Mouse (Mus musculus): ENCODE data around the gene Dnaja3. TPM values are rescaled to one million over a fixed set of nuclear protein-coding genes. Genes with fewer than 3 reads are reported as not detected.

Dnaja3 gene
- polyA plus RNA-seq, 1 experiment from 2014 or later, result 49.1 TPM

DNA sequence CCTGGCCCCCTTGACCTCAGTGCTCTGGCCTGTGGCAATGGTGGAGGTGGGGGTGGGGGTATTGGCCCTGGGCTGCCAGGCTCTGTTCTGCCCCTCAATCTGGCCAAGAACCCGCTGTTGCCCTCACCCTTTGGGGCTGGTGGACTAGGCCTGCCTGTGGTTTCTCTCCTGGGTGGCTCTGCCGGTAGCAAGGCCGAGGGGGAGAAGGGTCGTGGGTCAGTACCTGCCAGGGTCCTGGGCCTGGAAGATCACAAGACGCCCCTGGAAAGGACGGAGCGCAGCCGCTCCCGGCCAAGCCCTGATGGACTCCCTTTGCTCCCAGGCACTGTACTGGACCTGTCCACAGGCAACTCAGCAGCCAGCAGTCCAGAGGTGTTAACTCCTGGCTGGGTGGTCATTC, 26.1 kb upstream of the Dnaja3 start:
- Histone ChIP-seq H3K27me3 (ENCODE audit: control insufficient read depth, insufficient read depth, low read length) (no peaks in the 10 kb centered on the region), H3K4me1 (replicated peaks; ENCODE audit: control insufficient read depth, insufficient read depth, low read length) (no peaks in the 10 kb centered on the region), H3K27ac (ENCODE audit: low read depth, low read length) (no peak overlapping the region), H3K4me3 (ENCODE audit: low read depth, low read length) (no peak overlapping the region), H3K9me3 (ENCODE audit: control insufficient read depth, low read length) (no peaks in the 10 kb centered on the region), H3K9ac (ENCODE audit: low read depth, low read length) (no peak overlapping the region), H3K4me2 (replicated peaks; ENCODE audit: low read depth, low read length) (no peak overlapping the region), H3K36me3 (ENCODE audit: control insufficient read depth, insufficient read depth, low read length) (peaks cover 25% of the 10 kb centered on the region)
- WGBS, result over 99% methylated on average over 9 of the region's 9 CpGs
- DNase-seq (ENCODE audit: low spot score) (no peak), ATAC-seq (ENCODE audit: low FRiP score) (no peak)

DNA sequence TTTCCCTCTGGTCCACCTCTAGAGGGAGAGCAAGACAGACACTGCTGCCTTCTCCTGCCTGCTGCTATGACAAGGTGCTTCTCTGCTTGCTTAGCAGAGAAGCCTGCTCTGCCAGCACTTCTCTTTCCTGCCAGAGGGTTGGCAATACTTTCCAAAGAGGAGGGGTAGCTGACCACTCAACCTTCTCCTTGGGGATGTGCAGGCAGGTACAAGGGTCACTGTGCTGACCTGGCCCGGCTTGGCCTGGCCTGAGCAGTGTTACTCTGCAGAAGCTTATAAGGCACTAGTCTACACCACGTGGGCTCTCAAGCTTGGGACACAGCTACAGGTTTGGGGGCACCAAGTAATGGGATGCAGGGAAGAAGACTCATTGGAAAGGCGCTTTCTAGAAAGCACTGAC, 25.1 kb upstream of the Dnaja3 start:
- no peaks in the 10 kb centered on the region for H3K9me3 ChIP-seq (ENCODE audit: control insufficient read depth, low read length)
- ATAC-seq (ENCODE audit: low FRiP score) (no peak), DNase-seq (ENCODE audit: low spot score) (no peak)
- WGBS, result 92% methylated on average over 3 of the region's 3 CpGs
- H3K27ac ChIP-seq (ENCODE audit: low read depth, low read length), result no peak overlapping the region
- no peaks in the 10 kb centered on the region for H3K27me3 ChIP-seq (ENCODE audit: control insufficient read depth, insufficient read depth, low read length)
- H3K4me2 ChIP-seq (replicated peaks; ENCODE audit: low read depth, low read length), result no peak overlapping the region
- H3K4me1 ChIP-seq (replicated peaks; ENCODE audit: control insufficient read depth, insufficient read depth, low read length), result no peaks in the 10 kb centered on the region
- peaks cover 25% of the 10 kb centered on the region for H3K36me3 ChIP-seq (ENCODE audit: control insufficient read depth, insufficient read depth, low read length)
- no peak overlapping the region for H3K9ac ChIP-seq (ENCODE audit: low read depth, low read length)
- H3K4me3 ChIP-seq (ENCODE audit: low read depth, low read length), result no peak overlapping the region

DNA sequence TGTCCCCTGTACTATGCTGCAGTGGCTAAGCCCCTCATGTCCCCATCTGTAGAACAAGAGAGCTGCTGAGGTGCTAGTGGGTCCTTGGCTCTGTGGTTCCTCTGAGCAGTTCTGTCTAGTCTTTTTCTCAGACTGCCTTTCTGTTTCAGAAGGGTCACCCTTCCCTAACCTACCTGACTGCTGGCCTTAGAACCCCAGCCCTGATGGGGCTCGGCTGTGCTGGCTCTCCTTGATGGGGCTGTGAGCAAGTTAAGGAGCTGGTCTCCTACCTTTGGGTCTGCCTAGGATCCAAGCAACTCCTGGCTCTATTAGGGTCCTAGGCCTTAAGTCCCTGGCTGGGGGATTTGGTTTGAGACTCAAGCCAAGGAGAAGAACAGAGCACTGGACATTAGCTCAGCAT, 24.5 kb upstream of the Dnaja3 start:
- DNase-seq (ENCODE audit: low spot score) (no peak), ATAC-seq (ENCODE audit: low FRiP score) (no peak)
- Histone ChIP-seq H3K9me3 (ENCODE audit: control insufficient read depth, low read length) (no peaks in the 10 kb centered on the region), H3K4me3 (ENCODE audit: low read depth, low read length) (no peak overlapping the region), H3K4me1 (replicated peaks; ENCODE audit: control insufficient read depth, insufficient read depth, low read length) (no peaks in the 10 kb centered on the region), H3K9ac (ENCODE audit: low read depth, low read length) (no peak overlapping the region), H3K36me3 (ENCODE audit: control insufficient read depth, insufficient read depth, low read length) (peaks cover 25% of the 10 kb centered on the region), H3K4me2 (replicated peaks; ENCODE audit: low read depth, low read length) (no peak overlapping the region), H3K27ac (ENCODE audit: low read depth, low read length) (no peak overlapping the region), H3K27me3 (ENCODE audit: control insufficient read depth, insufficient read depth, low read length) (no peaks in the 10 kb centered on the region)
- WGBS, result 88% methylated on average over 1 of the region's 1 CpGs

DNA sequence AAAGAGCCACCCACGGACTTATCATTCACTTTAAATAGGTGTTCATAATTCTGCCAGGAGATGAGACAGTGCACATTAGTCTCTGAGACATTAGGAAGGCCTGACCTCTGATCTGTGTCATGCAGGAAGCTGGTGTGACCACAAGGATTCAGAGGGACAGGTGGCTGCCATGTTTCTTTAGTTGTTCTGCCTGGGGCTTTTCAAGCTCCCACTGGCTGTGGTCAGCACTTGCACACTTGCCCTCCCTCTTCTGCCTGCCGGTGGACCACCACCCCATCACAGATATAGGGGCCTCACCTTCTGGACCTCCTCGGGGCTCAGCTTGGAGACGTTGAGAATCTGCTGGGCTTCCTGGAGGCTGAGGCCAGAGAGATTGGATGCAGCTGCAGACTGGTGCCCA, 23.0 kb upstream of the Dnaja3 start:
- no peaks in the 10 kb centered on the region for H3K9me3 ChIP-seq (ENCODE audit: control insufficient read depth, low read length)
- WGBS, result 86% methylated on average over 4 of the region's 4 CpGs
- DNase-seq (ENCODE audit: low spot score) (no peak), ATAC-seq (ENCODE audit: low FRiP score) (no peak)
- H3K4me2 ChIP-seq (replicated peaks; ENCODE audit: low read depth, low read length), result no peak overlapping the region
- H3K4me1 ChIP-seq (replicated peaks; ENCODE audit: control insufficient read depth, insufficient read depth, low read length), result no peaks in the 10 kb centered on the region
- H3K27ac ChIP-seq (ENCODE audit: low read depth, low read length), result no peak overlapping the region
- peaks cover 23% of the 10 kb centered on the region for H3K36me3 ChIP-seq (ENCODE audit: control insufficient read depth, insufficient read depth, low read length)
- H3K9ac ChIP-seq (ENCODE audit: low read depth, low read length), result no peak overlapping the region
- no peaks in the 10 kb centered on the region for H3K27me3 ChIP-seq (ENCODE audit: control insufficient read depth, insufficient read depth, low read length)
- no peak overlapping the region for H3K4me3 ChIP-seq (ENCODE audit: low read depth, low read length)

DNA sequence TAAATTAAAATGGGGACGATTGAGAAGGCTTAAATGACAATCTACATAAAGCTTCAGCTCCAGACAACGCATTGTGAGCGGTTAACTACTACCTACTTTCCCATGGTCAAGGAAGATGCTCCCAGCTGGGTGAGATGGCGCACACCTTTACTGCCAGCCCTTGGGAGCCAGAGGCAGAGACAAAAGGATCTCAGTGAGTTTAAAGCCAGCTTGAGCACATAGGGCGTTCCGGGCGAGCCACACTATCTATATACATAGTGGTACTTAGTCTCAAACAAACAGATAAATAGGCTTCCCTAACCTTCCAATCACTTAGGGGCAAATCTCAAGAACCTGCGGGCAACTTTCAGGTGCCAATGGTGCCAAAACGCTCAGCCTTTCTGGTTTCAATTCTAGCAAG, 15.7 kb upstream of the Dnaja3 start:
- DNase-seq (ENCODE audit: low spot score), result no peak
- Histone ChIP-seq H3K27ac (ENCODE audit: low read depth, low read length) (peak overlapping the region; percentile 67), H3K4me1 (replicated peaks; ENCODE audit: control insufficient read depth, insufficient read depth, low read length) (no peaks in the 10 kb centered on the region), H3K9ac (ENCODE audit: low read depth, low read length) (peak overlapping the region; percentile 88), H3K36me3 (ENCODE audit: control insufficient read depth, insufficient read depth, low read length) (no peaks in the 10 kb centered on the region; the same call in 1 of the 2 replicates), H3K27me3 (ENCODE audit: control insufficient read depth, insufficient read depth, low read length) (no peaks in the 10 kb centered on the region), H3K4me2 (replicated peaks; ENCODE audit: low read depth, low read length) (peak overlapping the region; percentile 76), H3K4me3 (ENCODE audit: low read depth, low read length) (peak overlapping the region; percentile 75), H3K9me3 (ENCODE audit: control insufficient read depth, low read length) (no peaks in the 10 kb centered on the region)
- WGBS, result 22% methylated on average over 9 of the region's 9 CpGs
- ATAC-seq (ENCODE audit: low FRiP score), result no peak

DNA sequence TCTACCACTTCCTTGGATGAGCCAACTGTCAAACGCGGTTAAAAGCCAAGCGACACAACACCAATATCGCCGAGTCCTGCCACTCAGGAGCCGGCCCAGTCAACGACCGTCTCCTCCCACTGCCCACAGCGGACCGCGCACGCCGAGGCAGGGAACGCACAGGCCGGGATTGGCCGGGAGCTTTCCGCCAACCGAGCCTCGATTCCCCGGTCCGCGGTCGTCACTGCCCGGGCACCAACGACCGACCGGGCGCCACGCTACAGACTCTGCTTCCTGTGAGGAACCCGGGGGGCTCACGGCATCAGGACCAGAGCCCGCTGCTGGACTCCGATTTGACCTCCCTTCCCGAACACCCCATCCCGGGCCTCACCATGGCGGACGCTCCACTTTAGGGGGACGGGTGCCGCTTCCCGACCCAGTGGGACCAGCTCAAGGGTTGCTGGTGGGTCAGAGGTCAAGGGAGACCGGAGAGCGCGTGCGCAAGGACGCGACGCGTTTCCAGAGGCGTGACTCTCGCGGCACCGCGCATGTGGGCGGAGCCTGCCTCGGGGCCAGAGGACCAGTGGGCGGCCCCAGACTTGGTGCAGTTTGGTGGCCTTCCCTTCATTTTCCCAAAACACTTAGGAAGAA, 15.2 kb upstream of the Dnaja3 start, which contains the start of gene Pam16:
Gene Pam16 (minus strand): TSS at position 508 of the 630 bp plus-strand sequence.
- ATAC-seq (ENCODE audit: low FRiP score), result peak; percentile 89
- Histone ChIP-seq H3K9me3 (ENCODE audit: control insufficient read depth, low read length) (no peaks in the 10 kb centered on the region), H3K4me1 (replicated peaks; ENCODE audit: control insufficient read depth, insufficient read depth, low read length) (no peaks in the 10 kb centered on the region), H3K4me2 (replicated peaks; ENCODE audit: low read depth, low read length) (peak within 1 kb of the TSS; percentile 76), H3K36me3 (ENCODE audit: control insufficient read depth, insufficient read depth, low read length) (no peaks in the 10 kb centered on the region; the same call in 1 of the 2 replicates), H3K27ac (ENCODE audit: low read depth, low read length) (peak within 1 kb of the TSS; percentile 67), H3K27me3 (ENCODE audit: control insufficient read depth, insufficient read depth, low read length) (no peaks in the 10 kb centered on the region), H3K4me3 (ENCODE audit: low read depth, low read length) (peak within 1 kb of the TSS; percentile 75), H3K9ac (ENCODE audit: low read depth, low read length) (peak within 1 kb of the TSS; percentile 88)
- WGBS, result under 1% methylated on average over 56 of the region's 56 CpGs
- peak; percentile 95 for DNase-seq (ENCODE audit: low spot score)

DNA sequence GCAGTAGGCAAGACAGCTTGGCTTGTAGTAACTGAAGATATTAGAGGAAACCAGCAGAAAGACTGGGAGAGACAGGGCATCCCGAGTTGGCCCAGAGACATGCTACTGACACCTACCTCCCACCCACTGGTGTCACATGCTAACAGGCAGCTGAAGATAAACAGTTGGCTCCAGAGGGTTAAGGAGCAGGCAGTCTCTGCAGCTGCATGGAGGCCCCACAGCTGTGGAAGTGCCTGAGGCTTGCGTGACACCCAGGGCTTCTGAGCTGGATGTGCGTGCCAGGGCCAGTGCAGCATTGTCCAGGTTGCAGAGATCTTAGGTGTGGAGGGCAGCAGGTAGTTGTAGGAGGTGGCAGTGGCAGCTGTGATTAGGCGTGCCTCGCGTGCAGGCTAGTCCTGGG, 12.7 kb upstream of the Dnaja3 start:
- Histone ChIP-seq H3K4me1 (replicated peaks; ENCODE audit: control insufficient read depth, insufficient read depth, low read length) (no peaks in the 10 kb centered on the region), H3K36me3 (ENCODE audit: control insufficient read depth, insufficient read depth, low read length) (no peaks in the 10 kb centered on the region; the same call in 1 of the 2 replicates), H3K27ac (ENCODE audit: low read depth, low read length) (no peak overlapping the region), H3K27me3 (ENCODE audit: control insufficient read depth, insufficient read depth, low read length) (no peaks in the 10 kb centered on the region), H3K9me3 (ENCODE audit: control insufficient read depth, low read length) (no peaks in the 10 kb centered on the region), H3K9ac (ENCODE audit: low read depth, low read length) (no peak overlapping the region), H3K4me2 (replicated peaks; ENCODE audit: low read depth, low read length) (no peak overlapping the region), H3K4me3 (ENCODE audit: low read depth, low read length) (no peak overlapping the region)
- WGBS, result 86% methylated on average over 6 of the region's 6 CpGs
- ATAC-seq (ENCODE audit: low FRiP score) (no peak), DNase-seq (ENCODE audit: low spot score) (no peak)

DNA sequence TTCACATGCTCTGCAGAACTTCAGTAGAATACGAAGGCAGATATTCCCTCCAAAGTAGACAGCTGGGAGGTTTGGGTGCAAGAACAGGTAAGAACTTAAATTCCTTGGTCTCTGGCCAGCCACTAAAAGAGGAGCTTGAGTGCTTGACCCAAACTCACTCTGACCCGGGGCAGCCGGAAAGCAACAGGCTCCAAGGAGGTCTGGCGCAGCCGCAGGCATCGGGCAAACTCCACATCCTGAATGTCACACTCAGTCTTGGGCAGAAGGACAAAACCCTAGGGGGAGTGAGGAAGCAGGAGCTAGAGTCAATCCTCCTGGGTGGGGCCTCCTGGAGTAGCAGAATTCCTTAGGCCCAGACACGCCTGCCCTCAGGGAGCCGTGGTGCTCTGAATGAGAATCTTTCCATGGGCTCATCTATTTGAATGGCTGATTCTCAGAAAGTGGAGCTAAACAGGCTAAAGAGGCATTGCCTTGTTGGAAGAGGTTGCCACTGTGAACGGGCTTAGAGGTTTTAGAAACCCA, 10.8 kb upstream of the Dnaja3 start:
- no peak for ATAC-seq (ENCODE audit: low FRiP score)
- WGBS, result 92% methylated on average over 9 of the region's 9 CpGs
- H3K4me1 ChIP-seq (replicated peaks; ENCODE audit: control insufficient read depth, insufficient read depth, low read length), result no peaks in the 10 kb centered on the region

DNA sequence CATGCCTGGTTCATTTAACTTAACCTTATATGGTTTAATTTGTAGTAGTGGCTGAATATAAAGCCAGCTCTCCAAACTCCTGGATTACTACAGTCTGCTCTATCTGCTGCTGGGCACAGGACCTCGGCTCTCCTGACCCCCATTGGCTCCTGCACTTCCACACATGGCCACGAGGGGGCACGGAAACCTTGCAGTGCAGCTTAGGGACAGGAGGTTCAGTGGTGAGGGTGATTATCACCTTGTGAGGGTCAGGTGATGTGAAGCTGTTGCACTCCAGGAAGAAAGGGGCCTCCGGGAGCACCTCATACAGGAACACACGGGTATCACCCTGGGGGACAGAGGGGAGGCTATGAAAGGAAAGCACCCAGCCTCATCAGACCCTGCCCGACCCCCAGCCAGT, 9.8 kb upstream of the Dnaja3 start:
- DNase-seq (ENCODE audit: low spot score), result peak; percentile 89
- H3K9ac ChIP-seq (ENCODE audit: low read depth, low read length), result no peak overlapping the region
- no peaks in the 10 kb centered on the region; the same call in 1 of the 2 replicates for H3K36me3 ChIP-seq (ENCODE audit: control insufficient read depth, insufficient read depth, low read length)
- no peaks in the 10 kb centered on the region for H3K9me3 ChIP-seq (ENCODE audit: control insufficient read depth, low read length)
- no peaks in the 10 kb centered on the region for H3K4me1 ChIP-seq (replicated peaks; ENCODE audit: control insufficient read depth, insufficient read depth, low read length)
- WGBS, result 33% methylated on average over 6 of the region's 6 CpGs
- H3K4me2 ChIP-seq (replicated peaks; ENCODE audit: low read depth, low read length), result no peak overlapping the region
- no peak overlapping the region for H3K4me3 ChIP-seq (ENCODE audit: low read depth, low read length)
- H3K27me3 ChIP-seq (ENCODE audit: control insufficient read depth, insufficient read depth, low read length), result no peaks in the 10 kb centered on the region
- H3K27ac ChIP-seq (ENCODE audit: low read depth, low read length), result no peak overlapping the region
- peak; percentile 50 for ATAC-seq (ENCODE audit: low FRiP score)

More for the DNA sequence above, 10.8 kb upstream of the Dnaja3 start:
- Histone ChIP-seq H3K9me3 (ENCODE audit: control insufficient read depth, low read length) (no peaks in the 10 kb centered on the region), H3K36me3 (ENCODE audit: control insufficient read depth, insufficient read depth, low read length) (no peaks in the 10 kb centered on the region; the same call in 1 of the 2 replicates), H3K27me3 (ENCODE audit: control insufficient read depth, insufficient read depth, low read length) (no peaks in the 10 kb centered on the region), H3K4me2 (replicated peaks; ENCODE audit: low read depth, low read length) (no peak overlapping the region), H3K9ac (ENCODE audit: low read depth, low read length) (no peak overlapping the region), H3K27ac (ENCODE audit: low read depth, low read length) (no peak overlapping the region), H3K4me3 (ENCODE audit: low read depth, low read length) (no peak overlapping the region)
- no peak for DNase-seq (ENCODE audit: low spot score)

Data from hindbrain, embryonic 11.5 days (tissue).